Mouse (Mus musculus): ENCODE data around the gene 1700020A23Rik. TPM values are rescaled to one million over a fixed set of nuclear protein-coding genes. Genes with fewer than 3 reads are reported as not detected.
A peak's percentile ranks its signal among the peaks of the same experiment; 100 is the strongest.
"Not testable (repeated sequence)": the region's sequence is repeated elsewhere in the genome, so short reads cannot be mapped to it uniquely, and the experiment has no call there.

1700020A23Rik gene
- not detected for total RNA-seq (2021)

DNA sequence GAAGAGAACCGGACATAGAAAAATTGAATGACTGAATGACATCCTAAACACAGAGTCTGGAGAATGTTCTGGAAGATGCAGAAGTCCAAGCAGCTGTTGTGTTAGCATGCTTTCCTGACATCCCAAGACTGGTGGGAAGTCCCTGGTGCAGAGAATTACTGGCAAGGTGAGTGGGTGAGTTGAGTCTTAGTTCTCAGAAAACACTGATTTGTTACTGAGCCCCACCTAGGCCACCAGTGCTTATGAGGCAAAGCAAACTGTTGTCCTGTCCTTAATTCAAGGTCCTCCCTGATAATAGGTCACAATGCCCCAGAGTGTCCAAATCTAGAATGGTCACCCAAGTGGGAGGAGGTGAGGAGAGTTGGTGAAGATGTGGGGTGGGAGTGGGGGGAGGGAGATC is at the start of gene 1700020A23Rik, which contains the start of gene Gm28372:
1700020A23Rik (plus strand) TSS at position 321 of the 400 bp plus-strand sequence.
Gm28372 (plus strand) TSS at position 301 of the 400 bp plus-strand sequence.
- no peak for DNase-seq (ENCODE audit: extremely low spot score in 1 of 2, low spot score in 1 of 2)

- no peak for DNase-seq (ENCODE audit: extremely low spot score in 1 of 2, low spot score in 1 of 2)
Observed at GRCm38 (mm10) chr2:130357551-130357950, 47.5 kb upstream of the 1700020A23Rik start.

DNA sequence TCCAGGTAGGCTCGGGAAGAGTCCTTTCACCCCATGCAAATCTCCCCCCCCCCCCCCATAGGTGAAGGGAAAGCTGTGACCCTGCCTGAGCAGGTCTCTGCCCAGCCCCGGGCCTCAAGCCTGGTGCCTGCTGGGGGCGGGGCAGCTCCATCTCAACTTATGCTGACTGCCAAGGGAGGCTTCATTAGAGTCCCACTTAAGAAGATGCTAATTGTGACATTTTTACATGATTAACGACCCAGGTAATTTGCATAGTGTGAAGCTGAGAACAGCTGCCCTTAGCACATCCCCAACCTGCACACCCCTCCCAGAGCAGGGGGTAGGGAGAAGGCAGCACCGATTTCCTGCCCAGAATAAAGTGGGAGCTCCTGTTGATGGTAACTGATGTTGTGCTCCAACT is 46.2 kb upstream of the 1700020A23Rik start:
- DNase-seq (ENCODE audit: extremely low spot score in 1 of 2, low spot score in 1 of 2) = no peak

- peak; percentile 57 to 73 for DNase-seq (ENCODE audit: extremely low spot score in 1 of 2, low spot score in 1 of 2)
Observed at GRCm38 (mm10) chr2:130362511-130363026, 42.5 kb upstream of the 1700020A23Rik start.

DNA sequence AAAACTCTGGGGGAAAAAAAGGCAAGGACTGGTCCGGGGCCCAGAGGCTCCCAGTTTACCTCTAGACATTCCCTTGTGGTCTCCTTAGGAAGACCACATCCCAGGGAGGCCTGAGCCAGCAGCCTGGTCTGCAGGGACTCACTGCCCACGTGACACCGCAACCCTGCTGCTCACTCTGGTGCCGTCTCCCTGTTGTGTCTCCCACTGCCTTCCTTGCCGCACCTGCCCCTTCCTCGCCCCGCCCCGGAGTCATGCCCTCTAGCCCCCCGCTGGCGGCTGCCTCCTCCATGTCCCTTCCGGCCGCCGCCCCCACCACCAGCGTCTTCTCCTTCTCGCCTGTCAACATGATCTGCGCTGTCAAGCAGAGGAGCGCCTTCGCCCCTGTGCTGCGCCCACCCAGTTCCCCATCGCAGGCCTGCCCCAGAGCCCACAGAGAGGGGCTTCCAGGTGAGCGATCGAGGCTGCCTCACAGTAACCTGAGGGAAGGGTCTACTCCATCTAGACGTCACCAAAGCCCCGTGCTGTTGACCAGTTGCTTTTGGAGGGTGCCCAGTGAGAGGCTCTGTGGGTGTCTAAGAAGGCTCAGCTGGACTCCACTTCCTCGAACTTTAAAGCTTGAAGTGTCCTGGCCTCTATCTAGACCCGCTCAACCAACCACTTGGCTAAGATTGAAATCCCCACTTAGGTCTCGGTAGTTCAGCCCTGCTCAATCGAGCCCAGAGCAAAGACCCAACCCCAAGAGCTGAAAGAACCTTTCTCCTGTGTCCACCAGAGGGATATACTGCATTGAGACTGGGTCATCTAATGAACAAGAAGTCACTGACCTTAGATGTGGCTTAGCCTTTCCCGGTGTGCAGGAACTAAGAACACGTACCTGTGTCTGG is 39.6 kb upstream of the 1700020A23Rik start:
- no peak for DNase-seq (ENCODE audit: extremely low spot score in 1 of 2, low spot score in 1 of 2)

GRCm38 (mm10) chr2:130367386-130367785 is 37.7 kb upstream of the 1700020A23Rik start:
- no peak for DNase-seq (ENCODE audit: extremely low spot score in 1 of 2, low spot score in 1 of 2)

DNA sequence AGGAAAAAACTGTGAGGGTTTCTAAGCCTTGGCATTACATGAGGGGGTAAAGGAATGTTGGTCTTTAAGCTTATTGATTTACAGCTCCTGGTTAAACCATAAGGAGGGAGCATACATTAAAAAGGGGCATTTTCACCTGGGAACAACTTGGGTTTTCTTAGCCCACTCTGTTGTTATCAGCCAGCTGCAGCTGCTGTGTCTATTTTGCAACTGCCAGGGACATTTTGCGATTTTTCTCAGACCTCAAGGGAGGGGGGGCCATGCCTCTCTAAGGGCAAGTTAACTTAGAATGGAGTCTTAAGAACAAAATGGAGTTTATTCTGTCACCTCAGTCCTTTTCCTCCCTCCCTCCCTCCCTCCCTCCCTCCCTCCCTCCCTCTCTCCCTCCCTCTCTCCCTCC is 32.0 kb upstream of the 1700020A23Rik start:
- DNase-seq (ENCODE audit: extremely low spot score in 1 of 2, low spot score in 1 of 2) = not testable (repeated sequence)

DNA sequence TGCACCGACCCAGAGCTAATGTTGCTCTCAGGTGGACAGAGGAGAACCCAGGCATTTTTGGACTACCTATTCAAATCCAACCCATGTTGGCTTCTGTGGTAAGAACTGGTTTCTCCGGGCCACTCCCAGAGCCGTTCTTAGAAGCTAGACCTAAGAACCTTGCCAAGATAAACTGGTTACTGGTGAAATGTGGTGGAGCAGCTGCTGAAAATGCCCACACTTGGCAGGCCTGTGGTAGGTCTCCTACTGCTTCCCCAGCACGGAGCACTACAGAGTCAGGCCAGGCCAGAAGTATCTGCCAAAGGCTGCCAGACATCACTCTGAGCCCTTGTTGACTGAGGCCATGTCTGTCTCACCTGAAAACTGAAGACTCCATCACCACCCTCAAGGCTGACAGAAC is 30.1 kb upstream of the 1700020A23Rik start:
- no peak for DNase-seq (ENCODE audit: extremely low spot score in 1 of 2, low spot score in 1 of 2)

GRCm38 (mm10) chr2:130383205-130383604 is 21.9 kb upstream of the 1700020A23Rik start:
- no peak for DNase-seq (ENCODE audit: extremely low spot score in 1 of 2, low spot score in 1 of 2)

- no peak for DNase-seq (ENCODE audit: extremely low spot score in 1 of 2, low spot score in 1 of 2)
Observed at GRCm38 (mm10) chr2:130383895-130384294, 21.2 kb upstream of the 1700020A23Rik start.

- no peak for DNase-seq (ENCODE audit: extremely low spot score in 1 of 2, low spot score in 1 of 2)
Observed at GRCm38 (mm10) chr2:130386212-130386611, 18.8 kb upstream of the 1700020A23Rik start.

DNA sequence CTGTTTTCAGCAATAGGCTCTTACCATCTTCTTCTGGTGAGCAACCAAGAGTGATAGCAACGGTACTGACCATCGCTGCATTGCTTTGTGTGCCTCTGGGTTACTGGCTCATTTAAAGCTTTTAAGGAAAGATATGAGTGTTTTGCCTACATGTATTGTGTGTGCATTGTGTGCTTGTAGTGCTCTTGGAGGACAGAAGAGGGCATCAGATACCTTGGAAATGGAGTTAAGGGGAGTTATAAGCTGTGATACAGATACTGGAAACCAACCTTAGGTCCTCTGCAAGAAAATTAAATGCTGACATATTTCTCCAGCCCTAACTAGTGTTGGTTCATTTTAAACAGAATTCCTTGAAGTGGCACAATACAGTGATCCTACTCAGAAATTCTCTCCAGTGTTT is 16.3 kb upstream of the 1700020A23Rik start:
- no peak for DNase-seq (ENCODE audit: extremely low spot score in 1 of 2, low spot score in 1 of 2)

- no peak for DNase-seq (ENCODE audit: extremely low spot score in 1 of 2, low spot score in 1 of 2)
Observed at GRCm38 (mm10) chr2:130390993-130391625, 13.9 kb upstream of the 1700020A23Rik start.

GRCm38 (mm10) chr2:130392836-130393235 is 12.2 kb upstream of the 1700020A23Rik start:
- no peak for DNase-seq (ENCODE audit: extremely low spot score in 1 of 2, low spot score in 1 of 2)

DNA sequence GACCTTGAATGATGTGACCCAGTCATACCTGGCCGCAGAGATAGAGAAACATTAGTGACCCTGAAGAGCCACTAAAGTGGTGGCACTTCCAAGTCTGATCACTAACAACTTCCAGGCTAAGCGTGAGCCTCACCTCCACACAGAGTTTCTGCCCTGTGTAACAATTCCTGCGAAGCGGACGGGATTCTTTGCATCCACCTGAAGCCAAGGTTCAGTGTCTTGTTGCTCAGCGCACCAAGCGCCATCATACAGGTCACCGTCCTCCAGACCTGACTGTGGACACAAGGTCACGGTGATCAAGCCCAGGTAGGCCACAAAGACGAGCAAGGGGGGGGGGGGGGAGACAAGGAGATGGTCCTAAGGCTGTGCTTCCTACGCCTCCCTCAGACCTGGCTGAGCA is 9.4 kb upstream of the 1700020A23Rik start:
- no peak for DNase-seq (ENCODE audit: extremely low spot score in 1 of 2, low spot score in 1 of 2)

DNA sequence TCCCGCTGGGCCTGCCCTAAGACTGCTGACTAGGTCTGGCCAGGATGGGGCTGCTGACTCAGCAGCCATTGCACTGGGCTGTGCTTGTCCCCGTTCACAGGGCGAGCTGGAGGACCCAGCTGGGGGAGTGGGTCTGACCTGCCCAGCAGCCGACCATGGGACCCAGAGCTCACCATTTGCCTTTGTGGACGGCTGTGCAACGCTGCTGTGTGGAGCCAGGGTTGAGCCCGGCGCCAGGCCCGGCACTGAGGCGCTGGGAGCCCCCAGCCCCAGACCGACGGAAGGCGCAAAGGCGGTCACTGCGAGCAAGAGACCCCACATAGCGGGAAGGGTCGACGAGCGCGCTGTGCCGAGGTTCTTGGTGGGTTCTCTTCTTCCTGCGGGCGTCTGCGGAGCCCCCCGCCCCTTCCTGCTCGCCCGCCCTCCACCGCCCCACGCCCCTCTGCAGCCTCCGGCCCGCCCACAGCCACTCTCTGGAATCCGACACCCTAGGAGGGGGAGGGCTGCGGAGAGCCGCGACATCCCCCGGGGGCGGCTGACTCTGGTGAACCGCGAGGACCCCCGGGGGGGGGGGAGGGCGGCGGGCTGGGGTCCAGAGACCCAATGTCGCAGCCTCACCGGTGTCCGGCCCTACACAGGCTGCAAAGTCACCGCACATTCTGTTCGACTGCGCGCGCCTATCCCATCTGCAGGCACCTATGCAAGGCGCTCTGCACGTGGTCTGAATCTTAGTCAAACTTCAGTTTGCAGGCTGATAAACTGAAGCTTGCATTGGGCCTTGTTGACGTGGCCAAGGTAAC is 7.7 kb upstream of the 1700020A23Rik start, which contains the start of gene Cpxm1:
Cpxm1 (minus strand) TSS at position 389 of the 800 bp plus-strand sequence.
- DNase-seq (ENCODE audit: extremely low spot score in 1 of 2, low spot score in 1 of 2) = no peak

- peak in 1 of 2 experiments; percentile 31 for DNase-seq (ENCODE audit: extremely low spot score in 1 of 2, low spot score in 1 of 2)
Observed at GRCm38 (mm10) chr2:130398091-130398490, 7.0 kb upstream of the 1700020A23Rik start.

DNA sequence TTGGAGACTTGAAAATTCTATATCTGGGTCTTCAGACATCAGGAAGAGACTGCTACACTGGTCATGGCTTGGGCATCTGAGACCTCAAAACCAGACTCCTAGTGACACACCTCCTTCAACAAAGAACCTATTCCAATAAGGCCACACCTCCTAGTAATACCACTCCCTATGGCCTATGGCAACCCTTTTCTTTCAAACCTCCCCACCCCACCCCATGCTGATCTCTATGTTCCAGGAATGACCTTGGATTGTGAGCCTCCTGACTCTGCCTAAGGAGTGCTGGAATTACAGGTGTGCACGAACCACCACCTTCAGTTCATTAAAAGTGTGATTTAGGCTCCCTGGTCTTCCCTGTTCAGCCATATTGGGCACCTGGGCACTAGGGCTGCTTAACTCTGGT is 5.0 kb upstream of the 1700020A23Rik start:
- DNase-seq (ENCODE audit: extremely low spot score in 1 of 2, low spot score in 1 of 2) = no peak

DNA sequence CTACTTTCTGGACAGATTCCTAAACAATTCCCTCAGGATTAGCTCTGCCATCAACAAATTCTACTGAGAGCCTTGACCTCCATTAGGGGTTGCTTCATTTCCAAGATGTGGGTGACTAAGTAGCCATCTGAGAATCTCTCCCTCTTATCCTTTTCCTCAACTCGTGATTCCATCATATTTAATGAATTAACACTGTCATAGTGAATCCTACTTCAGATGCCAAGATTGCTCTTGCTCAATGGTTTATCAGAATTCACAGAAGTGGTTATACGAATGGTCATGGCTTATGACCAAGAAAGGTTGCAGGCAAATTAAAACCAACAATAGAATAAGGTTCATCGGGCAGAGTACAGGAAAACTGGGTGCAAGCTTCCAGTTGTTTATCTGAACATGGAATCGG is 3.2 kb upstream of the 1700020A23Rik start:
- DNase-seq (ENCODE audit: extremely low spot score in 1 of 2, low spot score in 1 of 2) = no peak

- DNase-seq (ENCODE audit: extremely low spot score in 1 of 2, low spot score in 1 of 2) = no peak
Observed at GRCm38 (mm10) chr2:130406178-130406577, 1.1 kb downstream of the 1700020A23Rik start, which contains the start of gene Tmem239. Gene Tmem239 (plus strand): TSS chr2:130406478.
